Comparison of ENCODE assay signal across 8 mouse cellular contexts in the genomic region with DNA sequence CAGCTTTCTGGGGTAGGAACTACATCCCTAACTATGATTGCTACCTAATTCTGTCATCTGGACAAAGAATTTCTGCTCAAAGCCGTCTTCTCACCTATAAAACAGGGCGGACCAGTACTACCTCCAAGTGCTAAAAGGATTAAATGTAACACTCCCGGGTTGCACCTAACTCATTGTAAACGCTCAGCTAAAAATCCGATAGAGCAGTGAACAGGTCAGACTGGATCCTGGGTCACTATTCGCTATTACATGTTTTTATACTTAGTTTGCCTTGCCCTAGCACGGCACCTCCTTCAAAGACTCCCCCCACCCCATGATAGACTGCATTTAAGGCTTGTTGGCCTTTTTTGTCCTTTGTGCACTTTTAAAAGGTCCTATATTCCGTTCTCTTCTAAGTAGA. TPM values are rescaled to one million over a fixed set of nuclear protein-coding genes. Genes with fewer than 3 reads are reported as not detected.
DNase-seq lines count a peak whose midpoint lies in the region; ATAC-seq lines count a peak whose summit lies in the region.

No protein-coding gene starts in this region.

- no peak for DNase-seq in kidney, adult 8-10 months
- DNase-seq in hindbrain, embryonic 14.5 days (ENCODE audit: low spot score), result no peak
- no peak for DNase-seq in cerebellum, postnatal 4 days (ENCODE audit: low spot score in 2 of 2)
- no peak for DNase-seq in urinary bladder, postnatal 25 days (ENCODE audit: low spot score)
- DNase-seq in cerebellum, postnatal 25 days, result no peak

- peak overlapping the region; percentile 93 for H3K4me3 ChIP-seq in kidney, embryonic 16.5 days (ENCODE audit: low read length)
- peak overlapping the region; percentile 72 for H3K4me3 ChIP-seq in brown adipose tissue, adult 24 weeks (ENCODE audit: insufficient read depth, low read depth, low read length)
- peak overlapping the region; percentile 96 for H3K4me3 ChIP-seq in hindbrain, embryonic 14.5 days (replicated peaks; ENCODE audit: low read length)
- H3K4me3 ChIP-seq in midbrain, embryonic 15.5 days, result peak overlapping the region; percentile 86

- H3K36me3 ChIP-seq in kidney, embryonic 16.5 days (ENCODE audit: insufficient read depth, low read length), result peaks cover 8% of the 10 kb centered on the region
- no peaks in the 10 kb centered on the region for H3K36me3 ChIP-seq in hindbrain, embryonic 14.5 days (replicated peaks; ENCODE audit: control insufficient read depth, insufficient read depth)
- H3K36me3 ChIP-seq in midbrain, embryonic 15.5 days (replicated peaks), result no peaks in the 10 kb centered on the region

- H3K4me1 ChIP-seq in kidney, embryonic 16.5 days (ENCODE audit: insufficient read depth, low read length), result peaks cover 21% of the 10 kb centered on the region
- peaks cover 17% of the 10 kb centered on the region for H3K4me1 ChIP-seq in brown adipose tissue, adult 24 weeks (ENCODE audit: control insufficient read depth, insufficient read depth, insufficient read length, low read length)
- H3K4me1 ChIP-seq in hindbrain, embryonic 14.5 days (replicated peaks; ENCODE audit: control insufficient read depth, insufficient read depth, low read length), result peaks cover 20% of the 10 kb centered on the region
- H3K4me1 ChIP-seq in midbrain, embryonic 15.5 days, result peaks cover 22% of the 10 kb centered on the region

- H3K27me3 ChIP-seq in kidney, embryonic 16.5 days (ENCODE audit: insufficient read depth, low read length), result no peaks in the 10 kb centered on the region
- no peaks in the 10 kb centered on the region for H3K27me3 ChIP-seq in hindbrain, embryonic 14.5 days (ENCODE audit: control insufficient read depth, insufficient read depth, low read length)
- no peaks in the 10 kb centered on the region for H3K27me3 ChIP-seq in midbrain, embryonic 15.5 days (replicated peaks)

- WGBS in kidney, embryonic 16.5 days, result 4% methylated on average over 8 of the region's 8 CpGs
- WGBS in hindbrain, embryonic 14.5 days, result 16% methylated on average over 8 of the region's 8 CpGs
- 8% methylated on average over 8 of the region's 8 CpGs for WGBS in midbrain, embryonic 15.5 days

- H3K27ac ChIP-seq in kidney, embryonic 16.5 days (ENCODE audit: low read length), result peak overlapping the region; percentile 84; the same call in 1 of the 2 replicates
- H3K27ac ChIP-seq in brown adipose tissue, adult 24 weeks (replicated peaks; ENCODE audit: low read depth, low read length), result peak overlapping the region; percentile 49
- H3K27ac ChIP-seq in hindbrain, embryonic 14.5 days, result no peak overlapping the region
- H3K27ac ChIP-seq in midbrain, embryonic 15.5 days, result no peak overlapping the region

- peak overlapping the region; percentile 92 for H3K9ac ChIP-seq in kidney, embryonic 16.5 days (replicated peaks; ENCODE audit: low read length)
- peak overlapping the region; percentile 92 for H3K9ac ChIP-seq in hindbrain, embryonic 14.5 days
- H3K9ac ChIP-seq in midbrain, embryonic 15.5 days, result peak overlapping the region; percentile 64

- peak overlapping the region; percentile 86 for H3K4me2 ChIP-seq in kidney, embryonic 16.5 days (replicated peaks; ENCODE audit: low read depth, low read length)
- peak overlapping the region; percentile 91 for H3K4me2 ChIP-seq in hindbrain, embryonic 14.5 days (replicated peaks)
- H3K4me2 ChIP-seq in midbrain, embryonic 15.5 days, result peak overlapping the region; percentile 81

- no peaks in the 10 kb centered on the region for H3K9me3 ChIP-seq in kidney, embryonic 16.5 days (ENCODE audit: low read length)
- H3K9me3 ChIP-seq in hindbrain, embryonic 14.5 days (ENCODE audit: control insufficient read depth, low read length), result no peaks in the 10 kb centered on the region
- H3K9me3 ChIP-seq in midbrain, embryonic 15.5 days, result no peaks in the 10 kb centered on the region

- ATAC-seq in kidney, embryonic 16.5 days (ENCODE audit: low FRiP score, low TSS enrichment), result no peak
- ATAC-seq in hindbrain, embryonic 14.5 days (ENCODE audit: low FRiP score), result no peak
- no peak for ATAC-seq in midbrain, embryonic 15.5 days (replicated peaks)

RNA-seq across cellular contexts. Expression of gene Nudt4, which starts 1.6 kb away (rescaled TPM):
- polyA plus RNA-seq in kidney, embryonic 16.5 days (2015; fragmentation: Nextera tagmentation; extraction: Ambion mirVana), result 119 and 132 TPM in 2 replicates
- 168 and 234 TPM in 2 replicates for polyA plus RNA-seq in brown adipose tissue, adult 24 weeks (2012; ENCODE audit: insufficient read depth, insufficient read length, missing spikeins)
- 98.9 and 102 TPM in 2 replicates for polyA plus RNA-seq in hindbrain, embryonic 14.5 days (2014; fragmentation: Nextera tagmentation; extraction: Ambion mirVana)
- polyA plus RNA-seq in midbrain, embryonic 15.5 days (2015; fragmentation: Nextera tagmentation; extraction: Ambion mirVana), result 59.6 and 61.7 TPM in 2 replicates

RNA-seq across cellular contexts. Expression of gene Ube2n, which starts 47.5 kb away (rescaled TPM):
- 338 and 353 TPM in 2 replicates for polyA plus RNA-seq in kidney, embryonic 16.5 days (2015; fragmentation: Nextera tagmentation; extraction: Ambion mirVana)
- 99.2 and 117 TPM in 2 replicates for polyA plus RNA-seq in brown adipose tissue, adult 24 weeks (2012; ENCODE audit: insufficient read depth, insufficient read length, missing spikeins)
- polyA plus RNA-seq in hindbrain, embryonic 14.5 days (2014; fragmentation: Nextera tagmentation; extraction: Ambion mirVana), result 371 and 400 TPM in 2 replicates
- polyA plus RNA-seq in midbrain, embryonic 15.5 days (2015; fragmentation: Nextera tagmentation; extraction: Ambion mirVana), result 348 and 352 TPM in 2 replicates

Comparison
In these comparisons a context has a peak if more than half of its experiments do, and no peak if none do; other contexts are left out.
1. H3K27ac ChIP-seq: peak in kidney, embryonic 16.5 days (single experiment) and brown adipose tissue, adult 24 weeks (single experiment); none in hindbrain, embryonic 14.5 days (single experiment) and midbrain, embryonic 15.5 days (single experiment).
2. Peak in every context shown above with its lines, with median percentiles within 50 percentile points of each other: H3K4me2 ChIP-seq, H3K4me3 ChIP-seq and H3K9ac ChIP-seq.